9 mouse cellular contexts compared by ENCODE assay signal in genomic region chr16:4939412-4939811, GRCm38 (mm10). TPM values are rescaled to one million over a fixed set of nuclear protein-coding genes. Genes with fewer than 3 reads are reported as not detected.
DNase-seq lines count a peak whose midpoint lies in the region; ATAC-seq and TF ChIP-seq lines count a peak whose summit lies in the region.
"Had no signal": no experiment of that assay in that cellular context is flagged by ENCODE, and none has a peak within 500 bp of the region (broad histone marks: within the 10 kb centered on the region; RNA-seq: fewer than 3 reads in every experiment).

No protein-coding gene starts in this region.

- intact Hi-C loops in gastrocnemius, postnatal 36 days (cut with DNase I), result no loop called here

- peak overlapping the region; percentile 77 for H3K9ac ChIP-seq in ES-Bruce4 (ENCODE audit: low read depth, poor library complexity, severe bottlenecking)
- peak overlapping the region; percentile 85 for H3K9ac ChIP-seq in embryonic facial prominence, embryonic 12.5 days

- peak overlapping the region; percentile 65 for H3K4me2 ChIP-seq in embryonic facial prominence, embryonic 12.5 days (replicated peaks)

- H3K9me3 ChIP-seq in ES-Bruce4 (replicated peaks; ENCODE audit: control insufficient read depth, insufficient read depth, low read length, poor library complexity, severe bottlenecking), result no peaks in the 10 kb centered on the region
- no peaks in the 10 kb centered on the region for H3K9me3 ChIP-seq in embryonic facial prominence, embryonic 12.5 days
- no peaks in the 10 kb centered on the region for H3K9me3 ChIP-seq in hindbrain, embryonic 10.5 days
- no peaks in the 10 kb centered on the region for H3K9me3 ChIP-seq in limb, embryonic 10.5 days (replicated peaks)

- TF ChIP-seq POLR2A in ES-Bruce4 (IDR thresholded peaks at IDR 0.05; ENCODE audit: insufficient read depth, low read length), result no peak

- H3K27me3 ChIP-seq in ES-Bruce4 (ENCODE audit: control insufficient read depth, insufficient read depth, low read length, poor library complexity, severe bottlenecking), result no peaks in the 10 kb centered on the region
- H3K27me3 ChIP-seq in embryonic facial prominence, embryonic 12.5 days, result no peaks in the 10 kb centered on the region
- H3K27me3 ChIP-seq in hindbrain, embryonic 10.5 days (ENCODE audit: insufficient read depth, poor library complexity, severe bottlenecking), result no peaks in the 10 kb centered on the region
- no peaks in the 10 kb centered on the region for H3K27me3 ChIP-seq in limb, embryonic 10.5 days (ENCODE audit: low read depth, poor library complexity, severe bottlenecking)

- TF ChIP-seq CTCF in ES-Bruce4 (IDR thresholded peaks at IDR 0.05; ENCODE audit: low read depth, low read length), result no peak

- peak overlapping the region; percentile 88 for H3K4me3 ChIP-seq in ES-Bruce4 (ENCODE audit: low read depth, low read length)
- peak overlapping the region; percentile 79 for H3K4me3 ChIP-seq in embryonic facial prominence, embryonic 12.5 days
- H3K4me3 ChIP-seq in hindbrain, embryonic 10.5 days, result peak overlapping the region; percentile 91
- peak overlapping the region; percentile 87 for H3K4me3 ChIP-seq in limb, embryonic 10.5 days

- 0 out of 2 replicates have a peak, but pooled peaks cover 2% of the 10 kb centered on the region for H3K36me3 ChIP-seq in ES-Bruce4 (ENCODE audit: control insufficient read depth, insufficient read depth, low read length, poor library complexity, severe bottlenecking)
- peaks cover 79% of the 10 kb centered on the region for H3K36me3 ChIP-seq in embryonic facial prominence, embryonic 12.5 days
- peaks cover 80% of the 10 kb centered on the region for H3K36me3 ChIP-seq in hindbrain, embryonic 10.5 days
- H3K36me3 ChIP-seq in limb, embryonic 10.5 days, result peaks cover 81% of the 10 kb centered on the region

- H3K4me1 ChIP-seq in ES-Bruce4 (ENCODE audit: control insufficient read depth, insufficient read depth, low read length), result no peaks in the 10 kb centered on the region
- peaks cover 8% of the 10 kb centered on the region for H3K4me1 ChIP-seq in embryonic facial prominence, embryonic 12.5 days
- peaks cover 22% of the 10 kb centered on the region for H3K4me1 ChIP-seq in hindbrain, embryonic 10.5 days (replicated peaks)
- peaks cover 17% of the 10 kb centered on the region for H3K4me1 ChIP-seq in limb, embryonic 10.5 days

- H3K27ac ChIP-seq in ES-Bruce4 (ENCODE audit: insufficient read depth, low read length), result no peak overlapping the region
- H3K27ac ChIP-seq in embryonic facial prominence, embryonic 12.5 days, result peak overlapping the region; percentile 86
- peak overlapping the region; percentile 91 for H3K27ac ChIP-seq in hindbrain, embryonic 10.5 days
- peak overlapping the region; percentile 88 for H3K27ac ChIP-seq in limb, embryonic 10.5 days

- peak; percentile 46 for DNase-seq in gastrocnemius, postnatal 10 days
- DNase-seq in gastrocnemius, postnatal 36 days, result no peak
- peak; percentile 33 for DNase-seq in hindbrain, embryonic 10.5 days (ENCODE audit: low spot score)
- no peak for DNase-seq in limb, embryonic 10.5 days (ENCODE audit: low spot score)
- DNase-seq in mesoderm, embryonic 11.5 days (ENCODE audit: low read depth, low spot score), result peak; percentile 24
- no peak for DNase-seq in T-cell, adult 2 months (ENCODE audit: low spot score)

- 4% methylated on average over 16 of the region's 16 CpGs for WGBS in embryonic facial prominence, embryonic 12.5 days
- 4% methylated on average over 16 of the region's 16 CpGs for WGBS in hindbrain, embryonic 10.5 days
- 2% methylated on average over 16 of the region's 16 CpGs for WGBS in limb, embryonic 10.5 days

- no peak for TF ChIP-seq EP300 in ES-Bruce4 (IDR thresholded peaks at IDR 0.05; ENCODE audit: insufficient read depth, low read depth, low read length)

- peak; percentile 54 for ATAC-seq in embryonic facial prominence, embryonic 12.5 days (ENCODE audit: insufficient number of reproducible peaks, insufficient read depth, low FRiP score, low TSS enrichment)

RNA-seq across cellular contexts. Expression of gene Nudt16l1, which starts 0.9 kb away (rescaled TPM):
- total RNA-seq in gastrocnemius, postnatal 10 days (2021), result 10 to 100 TPM; 32.6 to 35.2 TPM
- 10 to 100 TPM; 12.4 to 12.8 TPM for total RNA-seq in gastrocnemius, postnatal 36 days (2021)
- 37.8 and 41.0 TPM in 2 replicates for polyA plus RNA-seq in ES-Bruce4 (2011; ENCODE audit: insufficient read depth, insufficient read length, low read depth, missing spikeins)
- 171 and 177 TPM in 2 replicates for polyA plus RNA-seq in embryonic facial prominence, embryonic 12.5 days (2016; fragmentation: Nextera tagmentation; extraction: Ambion mirVana)
- 141 and 145 TPM in 2 replicates for polyA plus RNA-seq in hindbrain, embryonic 10.5 days (2016; fragmentation: Nextera tagmentation; extraction: Ambion mirVana)
- polyA plus RNA-seq in limb, embryonic 10.5 days (2016; fragmentation: Nextera tagmentation; extraction: Ambion mirVana), result 156 and 167 TPM in 2 replicates

RNA-seq across cellular contexts. Expression of gene Anks3, which starts 24.6 kb away (rescaled TPM):
- 10 to 100 TPM; 14.9 to 21.5 TPM for total RNA-seq in gastrocnemius, postnatal 10 days (2021)
- total RNA-seq in gastrocnemius, postnatal 36 days (2021), result 10 to 100 TPM; 12.5 to 13.2 TPM
- 22.4 and 28.4 TPM in 2 replicates for polyA plus RNA-seq in ES-Bruce4 (2011; ENCODE audit: insufficient read depth, insufficient read length, low read depth, missing spikeins)
- polyA plus RNA-seq in embryonic facial prominence, embryonic 12.5 days (2016; fragmentation: Nextera tagmentation; extraction: Ambion mirVana), result 64.3 and 69.2 TPM in 2 replicates
- 52.3 and 60.0 TPM in 2 replicates for polyA plus RNA-seq in hindbrain, embryonic 10.5 days (2016; fragmentation: Nextera tagmentation; extraction: Ambion mirVana)
- polyA plus RNA-seq in limb, embryonic 10.5 days (2016; fragmentation: Nextera tagmentation; extraction: Ambion mirVana), result 43.6 and 55.6 TPM in 2 replicates

RNA-seq across cellular contexts. Expression of gene Mgrn1, which starts 53.4 kb away (rescaled TPM):
- 10 to 100 TPM; 62.2 to 68.4 TPM for total RNA-seq in gastrocnemius, postnatal 10 days (2021)
- 10 to 100 TPM; 49.4 to 52.7 TPM for total RNA-seq in gastrocnemius, postnatal 36 days (2021)
- polyA plus RNA-seq in ES-Bruce4 (2011; ENCODE audit: insufficient read depth, insufficient read length, low read depth, missing spikeins), result 46.6 and 47.8 TPM in 2 replicates
- 91.9 and 93.4 TPM in 2 replicates for polyA plus RNA-seq in embryonic facial prominence, embryonic 12.5 days (2016; fragmentation: Nextera tagmentation; extraction: Ambion mirVana)
- 71.6 and 80.8 TPM in 2 replicates for polyA plus RNA-seq in hindbrain, embryonic 10.5 days (2016; fragmentation: Nextera tagmentation; extraction: Ambion mirVana)
- polyA plus RNA-seq in limb, embryonic 10.5 days (2016; fragmentation: Nextera tagmentation; extraction: Ambion mirVana), result 68.0 and 84.5 TPM in 2 replicates

RNA-seq across cellular contexts. Expression of gene Sept12, which starts 58.2 kb away (rescaled TPM):
- total RNA-seq in gastrocnemius, postnatal 10 days (2021), result not detected
- not detected for total RNA-seq in gastrocnemius, postnatal 36 days (2021)
- not detected in 2 replicates for polyA plus RNA-seq in ES-Bruce4 (2011; ENCODE audit: insufficient read depth, insufficient read length, low read depth, missing spikeins)
- polyA plus RNA-seq in embryonic facial prominence, embryonic 12.5 days (2016; fragmentation: Nextera tagmentation; extraction: Ambion mirVana), result not detected in 2 replicates
- polyA plus RNA-seq in hindbrain, embryonic 10.5 days (2016; fragmentation: Nextera tagmentation; extraction: Ambion mirVana), result 0.05 TPM in 1 of 2 replicates, not detected in the other
- polyA plus RNA-seq in limb, embryonic 10.5 days (2016; fragmentation: Nextera tagmentation; extraction: Ambion mirVana), result not detected in 2 replicates
- total RNA-seq: layer of hippocampus, postnatal 36 days had no signal

RNA-seq across cellular contexts. Expression of gene Ubald1, which starts 59.3 kb away (rescaled TPM):
- 10 to 100 TPM; 28.1 to 33.4 TPM for total RNA-seq in gastrocnemius, postnatal 10 days (2021)
- 10 to 100 TPM; 31.9 to 38.9 TPM for total RNA-seq in gastrocnemius, postnatal 36 days (2021)
- 31.1 and 32.7 TPM in 2 replicates for polyA plus RNA-seq in ES-Bruce4 (2011; ENCODE audit: insufficient read depth, insufficient read length, low read depth, missing spikeins)
- 31.2 and 32.7 TPM in 2 replicates for polyA plus RNA-seq in embryonic facial prominence, embryonic 12.5 days (2016; fragmentation: Nextera tagmentation; extraction: Ambion mirVana)
- 33.1 and 41.3 TPM in 2 replicates for polyA plus RNA-seq in hindbrain, embryonic 10.5 days (2016; fragmentation: Nextera tagmentation; extraction: Ambion mirVana)
- polyA plus RNA-seq in limb, embryonic 10.5 days (2016; fragmentation: Nextera tagmentation; extraction: Ambion mirVana), result 43.6 and 43.8 TPM in 2 replicates

Comparison
In these comparisons a context has a peak if more than half of its experiments do, and no peak if none do; other contexts are left out.
1. DNase-seq: peak in gastrocnemius, postnatal 10 days (single experiment), hindbrain, embryonic 10.5 days (single experiment) and mesoderm, embryonic 11.5 days (single experiment); none in gastrocnemius, postnatal 36 days (0 of 2), limb, embryonic 10.5 days (single experiment) and T-cell, adult 2 months (single experiment).
2. Peak in every context shown above with its lines, with median percentiles within 50 percentile points of each other: H3K4me3 ChIP-seq.